Mouse (Mus musculus) bone marrow macrophage, adult 2 months (primary cell): ENCODE measurements around the gene Rbbp9. TPM values are rescaled to one million over a fixed set of nuclear protein-coding genes. Genes with fewer than 3 reads are reported as not detected.
"Not testable (repeated sequence)": the region's sequence is repeated elsewhere in the genome, so short reads cannot be mapped to it uniquely, and the experiment has no call there.

ENCODE experiments used
- H3K27ac ChIP-seq: 2 replicates; pipeline ENCODE4 v1.5.1; 2012; ENCODE audit warnings: low read depth, low read length; ENCODE audit not compliant: insufficient read depth
- H3K4me1 ChIP-seq: 2 replicates; pipeline ENCODE4 v1.6.1; 2012; ENCODE audit warnings: low read length; ENCODE audit not compliant: control insufficient read depth, insufficient read depth
- H3K4me3 ChIP-seq: 2 replicates; pipeline ENCODE4 v1.5.1; 2012; ENCODE audit warnings: mild to moderate bottlenecking, low read length, moderate library complexity; ENCODE audit not compliant: insufficient read depth
- CTCF ChIP-seq: IDR thresholded peaks from 2 replicates; pipeline ENCODE4 v1.5.1; 2012; ENCODE audit warnings: low read depth, mild to moderate bottlenecking, low read length, moderate library complexity
- POLR2A ChIP-seq: IDR thresholded peaks from 2 replicates; pipeline ENCODE4 v1.6.1; 2012; ENCODE audit warnings: mild to moderate bottlenecking, low read depth, low read length, borderline replicate concordance
- polyA plus RNA-seq: library from polyadenylated mRNA; stranded (reverse); fragments of >200 nt; gene quantifications from 2 replicates; pipeline ENCODE4 v1.2.4, GENCODE M21; 2012; ENCODE audit not compliant: missing spikeins, insufficient read depth, insufficient read length

The Rbbp9 gene
- polyA plus RNA-seq = 21.9 and 24.9 TPM in 2 replicates

- Histone ChIP-seq H3K4me3 (peak within 1 kb of the TSS; percentile 82), H3K27ac (no peak within 1 kb of the TSS), H3K4me1 (peaks cover 3% of the 10 kb centered on the region; the same call in 1 of the 2 replicates)
- no peak for TF ChIP-seq POLR2A
Observed at GRCm38 (mm10) chr2:144550529-144550928, at the start of gene Rbbp9. Gene Rbbp9 (minus strand): TSS chr2:144550869.

DNA sequence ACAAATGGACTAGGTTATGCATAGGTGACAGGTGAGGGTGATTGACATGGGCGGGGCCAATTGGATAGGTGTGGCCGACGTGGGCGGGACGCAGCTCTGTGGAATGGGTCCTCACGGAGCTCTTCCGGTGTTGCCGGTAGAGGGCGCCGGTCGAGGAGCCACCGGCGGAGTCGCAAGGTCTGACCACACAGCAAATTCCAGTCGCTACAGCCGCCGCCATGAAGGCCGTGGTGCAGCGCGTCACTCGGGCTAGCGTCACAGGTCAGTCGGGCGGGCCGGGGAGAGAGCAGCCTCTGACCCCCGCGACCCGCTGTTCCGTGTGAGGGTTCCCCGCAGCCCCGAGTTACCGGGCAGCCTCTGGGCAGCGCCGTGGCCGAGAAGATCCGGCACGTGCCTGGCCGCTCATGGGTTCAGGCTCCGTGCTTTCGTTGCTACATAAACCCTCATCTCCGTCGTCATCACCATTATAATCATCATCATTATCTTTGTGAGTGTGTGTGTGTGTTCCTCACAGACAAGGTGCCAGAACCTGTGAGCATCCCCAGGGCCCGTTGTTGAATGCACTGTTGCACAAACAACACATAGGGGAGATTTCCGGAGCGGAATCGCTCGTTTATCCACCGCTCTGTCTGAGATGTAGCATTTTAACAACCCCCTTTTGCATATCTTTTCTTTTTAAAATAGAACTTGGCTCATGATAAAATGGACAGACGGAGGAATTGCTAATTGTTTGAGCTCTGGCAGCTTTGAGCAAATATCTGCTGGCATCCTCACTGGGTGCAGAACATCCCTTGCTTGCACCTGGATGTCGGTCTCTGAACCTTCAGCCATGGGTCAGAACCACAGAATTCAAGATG, 49.4 kb upstream of the Rbbp9 start, which contains the start of gene Dtd1:
Dtd1 (plus strand) TSS at position 67 of the 857 bp plus-strand sequence.
- Histone ChIP-seq H3K27ac (no peak within 1 kb of the TSS), H3K4me1 (no peaks in the 10 kb centered on the region; the same call in 1 of the 2 replicates), H3K4me3 (peak within 1 kb of the TSS; percentile 94)
- TF ChIP-seq CTCF = no peak

DNA sequence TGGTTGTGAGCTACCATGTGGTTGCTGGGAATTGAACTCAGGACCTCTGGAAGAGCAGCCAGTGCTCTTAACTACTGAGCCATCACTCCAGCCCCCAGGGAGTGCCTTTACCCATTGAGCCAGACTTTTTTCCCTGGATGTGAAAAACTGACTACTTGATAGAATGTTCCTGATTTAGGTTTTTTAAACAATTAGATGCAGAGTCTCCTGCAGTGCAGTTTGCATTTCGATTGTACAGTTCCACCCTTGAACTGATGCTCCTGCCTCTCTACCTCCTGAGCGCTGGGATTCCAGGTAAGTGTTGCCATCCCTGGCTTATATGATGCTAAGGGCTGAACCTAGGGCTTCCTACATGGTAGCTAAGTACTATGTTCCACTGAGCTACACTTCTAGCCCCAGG, 47.3 kb upstream of the Rbbp9 start:
- TF ChIP-seq CTCF (no peak), POLR2A (no peak)
- peaks cover 2% of the 10 kb centered on the region for H3K4me1 ChIP-seq
- H3K4me3 ChIP-seq = no peak overlapping the region
- no peak overlapping the region for H3K27ac ChIP-seq

DNA sequence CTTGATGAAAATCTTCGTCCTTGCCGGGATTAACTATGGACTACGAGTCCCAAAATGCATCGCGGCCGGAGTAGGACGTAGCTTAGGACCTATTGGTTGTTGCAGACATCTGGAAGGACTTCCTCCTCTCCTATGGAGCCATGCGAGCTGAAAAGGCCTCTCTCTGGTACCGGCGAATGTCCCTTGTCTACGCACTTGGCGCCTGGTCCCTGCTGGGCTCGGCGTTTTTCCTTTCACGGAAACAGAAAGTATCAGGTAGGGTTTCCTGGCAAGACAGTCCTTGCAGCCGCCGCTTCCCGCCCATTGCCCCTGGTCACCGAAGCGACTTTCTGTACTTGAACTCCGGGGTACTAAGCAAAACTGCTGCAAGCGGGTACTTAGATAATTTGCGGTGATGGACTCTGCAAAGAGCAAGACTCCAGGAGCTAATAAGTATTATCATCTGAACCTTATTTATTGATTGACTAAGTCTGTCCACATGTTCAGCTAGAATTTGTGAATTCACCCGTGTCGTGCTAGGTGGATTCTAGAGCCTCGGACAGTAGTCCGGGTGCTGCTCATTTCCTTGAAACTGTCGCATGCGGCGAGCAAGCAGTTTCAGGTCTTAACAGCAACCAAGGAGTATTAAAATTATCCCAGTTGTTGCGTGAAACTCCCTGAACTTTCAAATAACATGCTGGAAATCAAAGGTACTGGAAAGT, 43.4 kb upstream of the Rbbp9 start, which contains the start of gene Smim26:
Smim26 (plus strand) TSS at position 104 of the 701 bp plus-strand sequence.
- Histone ChIP-seq H3K4me1 (peaks cover 2% of the 10 kb centered on the region), H3K27ac (no peak within 1 kb of the TSS), H3K4me3 (peak within 1 kb of the TSS; percentile 82)
- TF ChIP-seq CTCF = no peak
- TF ChIP-seq POLR2A = no peak

- not testable (repeated sequence) for H3K4me1 ChIP-seq, H3K27ac ChIP-seq, H3K4me3 ChIP-seq
Observed at GRCm38 (mm10) chr2:144593036-144593435, 42.4 kb upstream of the Rbbp9 start.

DNA sequence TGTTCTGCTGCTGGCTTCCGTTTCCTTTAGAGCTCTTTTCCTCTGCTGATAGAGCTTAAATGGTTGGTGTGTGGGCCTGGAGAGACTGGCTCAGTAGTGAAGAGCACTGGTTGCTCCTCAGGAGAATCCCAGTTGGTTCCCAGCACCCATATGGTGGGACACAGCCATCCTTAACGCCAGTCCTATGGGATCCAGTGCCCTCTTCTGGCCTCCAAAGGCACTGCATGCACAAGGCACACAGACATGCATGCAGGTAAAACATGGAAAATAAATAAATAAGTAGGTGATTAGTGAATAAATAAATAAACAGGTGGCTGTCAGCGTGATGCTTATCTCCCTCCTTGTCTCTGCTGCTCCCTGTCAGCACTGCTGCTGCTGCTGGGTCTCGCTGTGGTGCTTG, 38.1 kb upstream of the Rbbp9 start:
- no peak overlapping the region for H3K4me3 ChIP-seq
- TF ChIP-seq CTCF = peak; percentile 23; the same call in 1 of the 2 replicates
- no peak for TF ChIP-seq POLR2A
- no peak overlapping the region for H3K27ac ChIP-seq
- H3K4me1 ChIP-seq = no peaks in the 10 kb centered on the region

- Histone ChIP-seq H3K27ac (peak within 1 kb of the TSS; percentile 78), H3K4me3 (peak within 1 kb of the TSS; percentile 94), H3K4me1 (peaks cover 9% of the 10 kb centered on the region)
- TF ChIP-seq CTCF = no peak
- TF ChIP-seq POLR2A = no peak
Observed at GRCm38 (mm10) chr2:144555820-144556552, 5.3 kb upstream of the Rbbp9 start, which contains the start of gene Sec23b. Gene Sec23b (plus strand): TSS chr2:144556229.

GRCm38 (mm10) chr2:144555286-144555819, 4.7 kb upstream of the Rbbp9 start:
- peaks cover 9% of the 10 kb centered on the region for H3K4me1 ChIP-seq
- peak overlapping the region; percentile 94 for H3K4me3 ChIP-seq
- peak overlapping the region; percentile 78 for H3K27ac ChIP-seq
- TF ChIP-seq CTCF (no peak), POLR2A (no peak)

DNA sequence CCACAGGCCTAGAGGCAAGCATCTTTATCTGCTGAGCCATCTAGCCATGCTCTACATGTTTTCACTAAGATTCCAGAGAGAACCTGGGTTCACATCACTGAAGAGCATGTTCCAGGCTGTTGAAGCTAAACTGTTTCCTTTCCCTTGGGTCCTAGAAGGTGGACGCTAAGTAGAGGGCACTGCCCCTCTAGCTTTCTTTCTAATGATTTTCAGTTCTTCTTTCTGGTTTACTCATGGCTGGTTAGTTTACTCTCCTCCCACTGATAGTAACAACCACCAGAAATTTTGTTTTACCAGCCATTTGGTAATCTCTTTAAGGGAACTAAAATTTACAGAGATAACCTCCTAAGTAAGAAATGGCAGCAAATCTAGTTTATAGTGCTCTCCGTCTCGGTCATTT, 3.2 kb upstream of the Rbbp9 start:
- Histone ChIP-seq H3K27ac (no peak overlapping the region), H3K4me1 (peaks cover 12% of the 10 kb centered on the region), H3K4me3 (no peak overlapping the region)
- TF ChIP-seq POLR2A (no peak), CTCF (no peak)
